Mouse (Mus musculus) lung, postnatal 0 days (tissue): ENCODE measurements around the gene Hoxd13.

Experiments used
- CTCF ChIP-seq: IDR thresholded peaks from 2 replicates; pipeline ENCODE4 v1.5.1; 2016; ENCODE audit warnings: antibody characterized with exemption, mild to moderate bottlenecking
- EP300 ChIP-seq: IDR thresholded peaks from 2 replicates; pipeline ENCODE4 v1.6.1; 2016; ENCODE audit warnings: antibody characterized with exemption, mild to moderate bottlenecking, control low read depth

DNA sequence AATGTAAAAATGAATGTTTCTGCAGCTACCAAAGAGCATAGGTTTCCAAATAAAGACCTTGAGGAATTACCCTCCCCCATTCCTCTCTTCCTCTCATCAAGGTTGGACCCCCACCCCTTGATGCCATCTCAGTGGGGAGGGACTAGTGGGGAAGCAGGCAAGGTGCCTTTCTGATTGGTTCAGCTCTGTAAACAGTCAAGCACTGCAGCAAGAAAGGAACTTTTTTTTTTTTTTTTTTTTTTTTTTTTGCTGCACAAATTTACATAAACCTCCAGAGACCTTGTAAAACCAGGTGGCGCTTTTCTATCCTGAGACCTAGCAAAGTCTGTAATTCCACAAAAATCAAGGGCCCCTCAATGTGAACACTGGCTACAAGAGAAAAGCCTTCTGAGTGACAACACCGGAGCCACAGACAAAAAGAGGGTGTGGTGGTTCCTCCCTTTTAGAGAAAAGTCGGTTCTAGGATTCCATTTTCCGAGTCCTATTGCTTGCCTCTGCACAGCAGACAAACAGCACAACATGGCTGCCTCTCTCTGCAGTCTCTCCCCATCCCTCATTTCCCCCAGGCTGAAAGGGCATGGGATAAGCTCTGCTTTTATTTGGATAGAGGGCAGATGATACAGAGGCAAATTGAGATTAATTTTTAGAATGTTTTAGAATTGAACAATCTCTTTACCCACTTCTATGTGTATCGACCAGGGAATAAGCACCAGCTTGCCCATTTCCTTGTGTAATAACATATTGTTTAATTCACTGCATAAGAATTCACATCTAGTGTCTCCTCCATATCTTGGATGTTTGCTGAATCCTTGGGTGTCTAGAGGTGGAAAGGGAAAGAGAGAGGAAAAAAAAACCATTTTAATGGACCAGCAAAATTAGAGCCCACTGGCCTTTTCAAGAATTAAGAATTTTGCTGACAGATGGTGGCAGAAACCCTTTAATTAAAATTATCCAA, 41.6 kb downstream of the Hoxd13 start:
- TF ChIP-seq EP300 (no peak), CTCF (no peak)
